Mouse (Mus musculus) ES-Bruce4 (cell line): Measurements from ENCODE around the gene Disp1. TPM values are rescaled to one million over a fixed set of nuclear protein-coding genes. Genes with fewer than 3 reads are reported as not detected.
A peak's percentile ranks its signal among the peaks of the same experiment; 100 is the strongest.

Source experiments
- H3K27ac ChIP-seq: 2 replicates; pipeline ENCODE4 v1.5.1; 2012; ENCODE audit warnings: low read length, inconsistent platforms; ENCODE audit not compliant: insufficient read depth
- H3K27me3 ChIP-seq: 2 replicates; pipeline ENCODE4 v1.6.1; 2012; ENCODE audit warnings: mild to moderate bottlenecking, low read length, inconsistent platforms; ENCODE audit not compliant: control insufficient read depth, poor library complexity, insufficient read depth, severe bottlenecking
- H3K36me3 ChIP-seq: 2 replicates; pipeline ENCODE4 v1.6.1; 2012; ENCODE audit warnings: inconsistent platforms, mild to moderate bottlenecking, low read length, moderate library complexity; ENCODE audit not compliant: control insufficient read depth, poor library complexity, insufficient read depth, severe bottlenecking
- H3K4me1 ChIP-seq: one replicate; pipeline ENCODE4 v1.8.1; 2011; ENCODE audit warnings: low read length; ENCODE audit not compliant: control insufficient read depth, insufficient read depth
- H3K4me3 ChIP-seq: 2 replicates; pipeline ENCODE4 v1.5.1; 2011; ENCODE audit warnings: low read depth, mild to moderate bottlenecking, low read length
- H3K9ac ChIP-seq: 2 replicates; pipeline ENCODE4 v1.6.1; 2012; ENCODE audit warnings: low read depth, mild to moderate bottlenecking, inconsistent platforms; ENCODE audit not compliant: poor library complexity, severe bottlenecking
- H3K9me3 ChIP-seq: replicated peaks from 2 replicates; pipeline ENCODE4 v1.6.1; 2012; ENCODE audit warnings: mild to moderate bottlenecking, low read length, inconsistent platforms; ENCODE audit not compliant: control insufficient read depth, poor library complexity, insufficient read depth, severe bottlenecking
- CTCF ChIP-seq: IDR thresholded peaks from one replicate; pipeline ENCODE4 v1.8.1; 2011; ENCODE audit warnings: low read depth, low read length
- EP300 ChIP-seq: IDR thresholded peaks from 2 replicates; pipeline ENCODE4 v1.6.1; 2011; ENCODE audit warnings: low read depth, low read length; ENCODE audit not compliant: insufficient read depth
- POLR2A ChIP-seq: IDR thresholded peaks from one replicate; pipeline ENCODE4 v1.8.1; 2011; ENCODE audit warnings: low read length; ENCODE audit not compliant: insufficient read depth
- polyA plus RNA-seq: library from polyadenylated mRNA; stranded (reverse); fragments of >200 nt; gene quantifications from 2 replicates; pipeline ENCODE4 v1.2.4, GENCODE M21; 2011; ENCODE audit warnings: low read depth; ENCODE audit not compliant: missing spikeins, insufficient read depth, insufficient read length

Gene Disp1
- polyA plus RNA-seq, 1 experiment = 9.5 TPM

DNA sequence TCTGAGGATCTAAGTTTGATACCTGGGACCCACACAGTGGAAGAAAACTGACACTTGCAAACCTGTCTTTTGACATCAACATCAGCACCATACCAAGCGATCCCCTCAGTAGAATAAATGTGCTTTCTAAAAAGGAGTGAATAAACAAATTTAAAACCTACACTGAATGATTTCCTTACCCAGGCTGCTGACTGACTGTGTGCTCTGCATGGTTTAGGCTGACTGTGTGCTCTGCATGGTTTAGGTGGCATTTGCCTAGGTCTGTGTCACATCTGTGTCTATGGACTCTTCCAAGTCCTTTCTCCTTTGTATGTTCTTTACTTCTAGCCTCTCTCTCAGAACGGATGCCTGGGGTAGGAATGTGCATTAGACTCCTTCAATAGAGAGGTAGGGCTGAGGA lies 30.5 kb upstream of the Disp1 start:
- Histone ChIP-seq H3K27me3 (no peaks in the 10 kb centered on the region), H3K9me3 (no peaks in the 10 kb centered on the region), H3K27ac (no peak overlapping the region), H3K36me3 (no peaks in the 10 kb centered on the region), H3K4me3 (no peak overlapping the region), H3K4me1 (no peaks in the 10 kb centered on the region), H3K9ac (no peak overlapping the region)
- TF ChIP-seq CTCF (no peak), EP300 (no peak)

DNA sequence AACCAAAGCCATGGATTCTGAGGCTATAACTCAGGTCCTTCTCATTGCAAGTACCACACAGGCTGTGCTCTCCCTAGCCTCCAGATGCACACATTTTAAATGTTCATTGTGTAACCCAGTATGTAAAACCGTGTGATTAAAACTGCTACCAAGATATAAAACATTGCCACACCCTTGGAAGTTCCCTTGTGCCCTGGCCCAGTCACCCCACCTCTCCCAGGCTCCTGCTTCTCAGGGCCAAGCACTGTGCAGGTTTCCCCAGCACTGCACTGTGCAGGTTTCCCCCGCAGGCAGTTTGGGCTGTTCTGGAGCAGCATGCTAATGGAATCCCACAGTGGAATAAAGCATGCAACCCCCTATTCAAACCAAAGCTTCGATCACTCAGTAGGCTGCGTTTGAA lies 29.3 kb upstream of the Disp1 start:
- no peak overlapping the region for H3K27ac ChIP-seq
- H3K36me3 ChIP-seq = no peaks in the 10 kb centered on the region
- H3K9ac ChIP-seq = no peak overlapping the region
- TF ChIP-seq EP300 (no peak), POLR2A (no peak), CTCF (no peak)
- H3K4me1 ChIP-seq = no peaks in the 10 kb centered on the region
- no peaks in the 10 kb centered on the region for H3K9me3 ChIP-seq
- no peaks in the 10 kb centered on the region for H3K27me3 ChIP-seq
- H3K4me3 ChIP-seq = no peak overlapping the region

DNA sequence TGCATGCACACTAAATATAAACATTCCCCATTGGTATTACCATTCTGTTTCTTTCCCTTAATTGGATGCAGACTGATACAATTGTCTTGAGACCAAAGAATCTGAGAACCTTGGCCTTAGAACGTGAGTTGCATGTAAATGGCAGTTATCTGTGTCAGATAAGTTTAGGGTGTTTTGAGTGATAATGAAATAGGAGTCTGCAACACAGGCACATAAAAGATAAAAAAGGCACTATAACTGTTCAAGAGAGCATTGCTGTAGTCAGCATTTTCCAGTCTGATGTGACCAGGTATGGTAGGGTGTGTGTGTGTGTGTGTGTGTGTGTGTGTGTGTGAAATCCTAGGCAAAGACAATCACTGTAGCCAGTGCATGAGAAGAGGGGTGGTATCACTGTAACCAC lies 26.8 kb upstream of the Disp1 start:
- H3K4me3 ChIP-seq = no peak overlapping the region
- no peaks in the 10 kb centered on the region for H3K36me3 ChIP-seq
- H3K4me1 ChIP-seq = no peaks in the 10 kb centered on the region
- no peak overlapping the region for H3K27ac ChIP-seq
- H3K9me3 ChIP-seq = no peaks in the 10 kb centered on the region
- TF ChIP-seq EP300 (no peak), CTCF (no peak), POLR2A (no peak)
- H3K27me3 ChIP-seq = no peaks in the 10 kb centered on the region
- no peak overlapping the region for H3K9ac ChIP-seq

DNA sequence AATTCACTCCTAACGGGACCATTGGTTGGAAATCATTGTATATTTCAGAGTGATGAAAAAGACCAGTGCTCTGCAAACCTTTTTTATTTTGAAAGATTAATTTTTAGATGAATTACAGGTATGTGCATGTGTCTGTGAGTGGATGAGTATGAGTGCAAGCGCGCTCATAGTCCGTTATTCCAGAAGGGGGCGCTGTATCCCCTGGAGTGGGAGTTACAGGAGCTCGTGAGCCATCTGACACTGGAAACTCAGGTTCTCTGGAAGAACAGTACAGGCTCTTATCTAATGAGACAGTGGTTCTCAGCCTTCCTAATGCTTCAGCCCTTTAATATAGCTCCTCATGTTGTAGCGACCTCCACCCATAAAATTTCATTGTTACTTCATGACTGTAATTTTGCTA lies 22.0 kb upstream of the Disp1 start:
- peak; percentile 46 for TF ChIP-seq CTCF
- no peak for TF ChIP-seq POLR2A
- no peaks in the 10 kb centered on the region for H3K9me3 ChIP-seq
- no peaks in the 10 kb centered on the region for H3K36me3 ChIP-seq
- no peaks in the 10 kb centered on the region for H3K4me1 ChIP-seq
- no peak overlapping the region for H3K9ac ChIP-seq
- H3K4me3 ChIP-seq = no peak overlapping the region
- H3K27ac ChIP-seq = no peak overlapping the region
- no peaks in the 10 kb centered on the region for H3K27me3 ChIP-seq

DNA sequence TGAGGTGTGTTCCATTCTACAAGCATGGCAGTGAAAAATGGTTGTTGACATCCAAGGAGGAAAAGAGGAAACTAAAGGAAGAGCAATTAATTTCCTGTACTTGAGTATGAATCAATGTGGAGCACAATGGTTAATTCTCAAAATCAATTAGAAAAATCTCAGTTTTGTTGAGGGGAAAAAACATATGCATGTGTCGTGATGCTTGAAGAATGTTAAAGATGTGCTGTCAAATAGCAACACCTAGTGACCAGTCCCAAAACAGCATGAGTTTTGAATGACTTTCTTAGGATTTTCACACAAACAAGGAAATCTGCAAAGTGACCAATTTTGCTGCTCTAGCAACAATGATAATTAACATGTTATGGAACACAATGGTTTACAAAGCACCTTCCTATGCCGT lies 16.6 kb upstream of the Disp1 start:
- Histone ChIP-seq H3K9ac (no peak overlapping the region), H3K36me3 (no peaks in the 10 kb centered on the region), H3K4me1 (no peaks in the 10 kb centered on the region), H3K27ac (no peak overlapping the region), H3K9me3 (no peaks in the 10 kb centered on the region), H3K4me3 (no peak overlapping the region), H3K27me3 (no peaks in the 10 kb centered on the region)
- TF ChIP-seq POLR2A (no peak), CTCF (no peak), EP300 (no peak)

DNA sequence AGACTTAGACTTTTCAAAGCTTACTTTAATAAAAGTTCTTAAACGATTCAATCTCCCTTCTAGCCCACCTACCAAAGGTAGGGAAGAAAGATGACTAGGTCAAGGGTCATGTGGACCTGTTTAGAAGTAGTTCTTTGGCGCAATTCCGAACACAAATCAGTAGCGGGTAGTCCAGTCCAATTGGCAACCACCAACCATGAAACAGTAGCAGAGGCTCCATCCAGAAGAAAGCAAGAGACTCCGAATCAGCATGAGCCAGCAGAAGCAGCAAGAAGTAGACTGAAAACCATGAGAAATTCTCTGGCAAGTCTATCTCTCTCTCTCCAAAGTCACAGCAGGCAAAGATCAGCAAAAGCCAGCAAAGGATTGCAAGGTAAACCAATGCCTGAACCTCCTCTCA lies 15.1 kb upstream of the Disp1 start:
- no peaks in the 10 kb centered on the region for H3K27me3 ChIP-seq
- H3K4me3 ChIP-seq = no peak overlapping the region
- no peak overlapping the region for H3K9ac ChIP-seq
- no peaks in the 10 kb centered on the region for H3K4me1 ChIP-seq
- H3K9me3 ChIP-seq = no peaks in the 10 kb centered on the region
- no peak for TF ChIP-seq CTCF
- no peak for TF ChIP-seq POLR2A
- TF ChIP-seq EP300 = no peak
- no peaks in the 10 kb centered on the region for H3K36me3 ChIP-seq
- H3K27ac ChIP-seq = no peak overlapping the region
